Mouse (Mus musculus) lung, embryonic 16.5 days (tissue): ENCODE data around the gene Crybg1. TPM values are rescaled to one million over a fixed set of nuclear protein-coding genes. Genes with fewer than 3 reads are reported as not detected.

Experiments
- ATAC-seq: fragments of 200-750 bp; cut with Nextera tagmentation; 2 replicates; pipeline ENCODE4 v1.8.0; 2017; ENCODE audit warnings: low read depth, mild to moderate bottlenecking, moderate library complexity
- H3K27ac ChIP-seq: fragments of 300-500 bp; sonication (generic); 2 replicates; pipeline ENCODE4 v1.5.1; 2014; ENCODE audit warnings: mild to moderate bottlenecking, control low read depth, low read length
- H3K27me3 ChIP-seq: fragments of 300-500 bp; sonication (generic); 2 replicates; pipeline ENCODE4 v1.6.1; 2014; ENCODE audit warnings: low read depth, low read length, mixed read lengths; ENCODE audit not compliant: control insufficient read depth, insufficient read depth
- H3K36me3 ChIP-seq: fragments of 300-500 bp; sonication (generic); 2 replicates; pipeline ENCODE4 v1.6.1; 2014; ENCODE audit warnings: low read length; ENCODE audit not compliant: control insufficient read depth, insufficient read depth
- H3K4me1 ChIP-seq: fragments of 300-500 bp; sonication (generic); replicated peaks from 2 replicates; pipeline ENCODE4 v1.6.1; 2014; ENCODE audit warnings: low read length, mixed read lengths; ENCODE audit not compliant: control insufficient read depth, insufficient read depth
- H3K4me2 ChIP-seq: fragments of 300-500 bp; sonication (generic); 2 replicates; pipeline ENCODE4 v1.6.1; 2014; ENCODE audit warnings: low read depth, low read length, control low read depth
- H3K4me3 ChIP-seq: fragments of 300-500 bp; sonication (generic); 2 replicates; pipeline ENCODE4 v1.5.1; 2014; ENCODE audit warnings: mild to moderate bottlenecking, low read length, control low read depth
- H3K9ac ChIP-seq: fragments of 300-500 bp; sonication (generic); 2 replicates; pipeline ENCODE4 v1.6.1; 2014; ENCODE audit warnings: low read length, control low read depth
- H3K9me3 ChIP-seq: fragments of 300-500 bp; sonication (generic); 2 replicates; pipeline ENCODE4 v1.6.1; 2016; ENCODE audit warnings: low read length; ENCODE audit not compliant: control insufficient read depth
- WGBS: fragments of 180-500 bp; shearing (Covaris S2); extraction: QIAGEN DNeasy Blood & Tissue Kit; methylation state at CpG from one replicate; pipeline ENCODE4 v1.1.7; 2014; 5-methylcytosine and 5-hydroxymethylcytosine counted together
- polyA plus RNA-seq: library from polyadenylated mRNA; unstranded; fragments of >200 nt; fragmentation: Nextera tagmentation; extraction: Ambion mirVana; gene quantifications from 2 replicates; pipeline ENCODE4 v1.2.1, GENCODE M21; 2015

Gene Crybg1
- polyA plus RNA-seq, 1 experiment from 2014 or later = 0.40 TPM

DNA sequence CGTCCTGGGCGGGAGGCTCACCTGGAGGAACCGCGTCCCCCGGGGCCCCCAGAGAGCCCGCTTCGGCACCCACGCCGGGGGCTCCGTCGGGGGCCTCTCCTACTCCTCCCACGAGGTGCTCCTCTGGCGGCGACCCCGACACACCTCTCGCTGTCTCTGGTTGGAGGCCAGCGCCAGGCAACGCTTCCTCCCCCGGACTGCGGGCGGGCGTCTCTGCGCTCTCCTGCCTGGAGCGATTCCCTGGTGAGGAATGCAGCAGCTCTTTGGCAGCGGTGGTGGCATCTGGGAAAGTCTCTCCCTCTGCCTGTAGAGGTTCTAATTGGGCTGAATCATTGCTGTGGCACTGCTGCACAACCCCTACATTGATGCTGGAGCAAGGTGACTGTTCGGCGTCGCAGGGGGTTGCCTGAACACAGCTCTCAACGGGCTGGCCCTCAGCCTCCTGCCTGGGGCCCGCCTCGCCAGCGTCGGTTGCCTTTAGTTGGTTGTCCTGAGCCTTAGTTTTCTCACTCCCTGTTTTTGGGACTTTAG is 144.4 kb downstream of the Crybg1 start:
- Histone ChIP-seq H3K27ac (no peak overlapping the region), H3K4me3 (peak overlapping the region; percentile 76), H3K9me3 (no peaks in the 10 kb centered on the region), H3K36me3 (no peaks in the 10 kb centered on the region), H3K27me3 (peaks cover 50% of the 10 kb centered on the region), H3K9ac (peak overlapping the region; percentile 69), H3K4me2 (peak overlapping the region; percentile 66), H3K4me1 (peaks cover 17% of the 10 kb centered on the region)
- ATAC-seq = peak; percentile 43; the same call in 1 of the 2 replicates
- 3% methylated on average over 33 of the region's 33 CpGs for WGBS

DNA sequence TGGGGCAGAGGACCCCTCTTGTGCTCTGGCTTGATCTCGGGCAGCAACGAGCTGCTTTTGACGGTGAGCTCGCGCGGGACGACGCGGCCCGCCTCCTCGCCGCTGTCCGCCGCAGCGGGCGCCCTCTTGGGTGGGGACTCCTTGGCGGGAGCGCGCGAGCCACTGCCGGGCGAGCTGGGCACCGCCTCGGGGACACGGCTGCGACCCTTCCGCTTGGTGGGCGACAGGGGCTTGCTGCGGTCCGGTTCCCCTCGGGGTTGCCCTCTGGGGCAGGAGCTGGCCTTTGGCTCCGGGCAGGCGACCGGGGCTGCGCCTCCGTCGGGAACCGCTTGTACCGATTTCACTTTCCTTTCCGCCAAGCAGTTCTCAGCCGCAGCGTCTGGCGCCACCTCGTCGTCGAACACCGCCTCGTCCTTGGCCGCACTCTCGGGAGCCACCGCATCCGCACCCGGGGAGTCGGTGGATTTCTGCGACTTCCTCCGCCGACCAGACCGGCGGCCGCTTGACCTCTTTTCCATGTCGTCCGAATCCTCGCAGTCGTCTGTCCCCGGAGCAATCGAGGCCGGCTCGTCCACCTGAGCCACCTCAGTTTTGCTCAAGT is 145.0 kb downstream of the Crybg1 start:
- H3K27me3 ChIP-seq = peaks cover 50% of the 10 kb centered on the region

DNA sequence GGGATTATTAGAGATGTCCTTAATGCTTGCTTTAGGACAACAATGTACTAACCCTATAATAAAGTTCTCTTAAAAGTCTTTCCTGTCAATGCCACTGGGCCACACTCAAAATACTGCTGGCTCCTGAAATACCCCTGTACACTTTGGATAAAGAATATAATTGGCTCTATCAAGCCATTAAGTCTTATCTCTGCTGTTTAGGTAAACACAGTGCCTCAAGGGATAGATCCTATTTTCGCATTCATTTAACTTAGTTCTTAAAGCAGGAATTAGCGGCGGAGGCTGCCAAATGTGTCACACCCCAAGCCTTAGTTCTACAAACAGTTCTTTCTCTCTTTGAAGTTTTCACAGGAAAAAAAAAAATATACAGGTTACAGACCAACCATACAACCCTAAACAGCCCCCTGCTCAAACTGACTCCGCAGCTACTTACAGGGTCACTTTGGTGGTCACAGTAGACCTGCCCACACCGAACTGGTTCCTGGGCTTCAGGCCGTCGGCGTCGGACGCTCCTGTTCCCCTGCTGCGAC is 145.6 kb downstream of the Crybg1 start:
- WGBS = 2% methylated on average over 11 of the region's 11 CpGs
- Histone ChIP-seq H3K27ac (no peak overlapping the region), H3K9me3 (no peaks in the 10 kb centered on the region), H3K4me3 (peak overlapping the region; percentile 76), H3K36me3 (no peaks in the 10 kb centered on the region), H3K27me3 (peaks cover 50% of the 10 kb centered on the region), H3K9ac (peak overlapping the region; percentile 69), H3K4me1 (peaks cover 17% of the 10 kb centered on the region), H3K4me2 (peak overlapping the region; percentile 66)
- ATAC-seq = no peak

More for the DNA sequence above, 145.0 kb downstream of the Crybg1 start:
- H3K4me1 ChIP-seq = peaks cover 17% of the 10 kb centered on the region
- H3K9me3 ChIP-seq = no peaks in the 10 kb centered on the region
- WGBS = 0% methylated on average over 68 of the region's 68 CpGs
- H3K4me3 ChIP-seq = peak overlapping the region; percentile 76
- H3K36me3 ChIP-seq = no peaks in the 10 kb centered on the region
- no peak overlapping the region for H3K27ac ChIP-seq
- peak overlapping the region; percentile 66 for H3K4me2 ChIP-seq
- peak; percentile 56; the same call in 1 of the 2 replicates for ATAC-seq
- H3K9ac ChIP-seq = peak overlapping the region; percentile 69

- Histone ChIP-seq H3K36me3 (no peaks in the 10 kb centered on the region), H3K27me3 (peaks cover 50% of the 10 kb centered on the region), H3K9ac (no peak overlapping the region), H3K27ac (no peak overlapping the region), H3K4me2 (peak overlapping the region; percentile 66; the same call in 1 of the 2 replicates), H3K4me1 (peaks cover 17% of the 10 kb centered on the region), H3K9me3 (no peaks in the 10 kb centered on the region), H3K4me3 (no peak overlapping the region)
- ATAC-seq = no peak
- WGBS = 25% methylated on average over 14 of the region's 14 CpGs
Observed at GRCm38 (mm10) chr10:44002004-44002940, 146.4 kb downstream of the Crybg1 start.

DNA sequence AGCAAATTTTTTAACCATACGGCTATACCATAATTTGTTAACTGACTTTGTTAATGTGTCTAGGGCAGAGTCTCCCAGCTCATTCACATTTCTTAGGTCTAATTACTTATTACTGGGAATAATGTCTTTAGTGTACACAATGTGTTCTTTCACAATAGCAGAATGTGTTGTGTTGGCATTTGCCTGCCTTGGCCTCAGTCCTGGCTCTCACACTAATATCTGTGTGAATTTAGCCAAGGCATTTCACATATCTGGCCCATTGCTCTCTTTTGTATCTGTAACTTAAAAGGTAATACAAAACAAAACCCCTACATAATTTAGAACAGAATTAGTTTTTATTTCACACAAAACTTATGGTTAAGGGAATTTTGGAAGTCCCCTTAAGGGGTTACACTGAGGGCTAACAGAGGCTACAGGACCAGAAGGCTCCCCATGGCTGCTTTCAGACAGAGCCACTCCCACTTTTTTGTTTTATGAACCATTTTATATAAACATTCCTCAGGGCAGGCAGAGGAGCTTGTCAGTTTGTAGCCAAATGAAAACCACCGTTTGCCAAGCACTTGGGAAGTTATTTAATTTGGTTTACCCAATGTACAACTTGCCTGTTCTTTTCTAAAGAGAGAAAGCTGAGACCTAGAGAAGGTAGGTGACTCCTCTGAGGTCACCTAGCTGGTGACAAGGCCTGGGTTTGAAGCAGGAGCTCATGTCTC is 148.3 kb downstream of the Crybg1 start:
- WGBS = 26% methylated on average over 2 of the region's 2 CpGs
- H3K4me2 ChIP-seq = no peak overlapping the region
- peaks cover 41% of the 10 kb centered on the region for H3K27me3 ChIP-seq
- no peaks in the 10 kb centered on the region for H3K9me3 ChIP-seq
- H3K36me3 ChIP-seq = no peaks in the 10 kb centered on the region
- ATAC-seq = no peak
- H3K9ac ChIP-seq = no peak overlapping the region
- no peak overlapping the region for H3K27ac ChIP-seq
- no peak overlapping the region for H3K4me3 ChIP-seq
- peaks cover 11% of the 10 kb centered on the region for H3K4me1 ChIP-seq

DNA sequence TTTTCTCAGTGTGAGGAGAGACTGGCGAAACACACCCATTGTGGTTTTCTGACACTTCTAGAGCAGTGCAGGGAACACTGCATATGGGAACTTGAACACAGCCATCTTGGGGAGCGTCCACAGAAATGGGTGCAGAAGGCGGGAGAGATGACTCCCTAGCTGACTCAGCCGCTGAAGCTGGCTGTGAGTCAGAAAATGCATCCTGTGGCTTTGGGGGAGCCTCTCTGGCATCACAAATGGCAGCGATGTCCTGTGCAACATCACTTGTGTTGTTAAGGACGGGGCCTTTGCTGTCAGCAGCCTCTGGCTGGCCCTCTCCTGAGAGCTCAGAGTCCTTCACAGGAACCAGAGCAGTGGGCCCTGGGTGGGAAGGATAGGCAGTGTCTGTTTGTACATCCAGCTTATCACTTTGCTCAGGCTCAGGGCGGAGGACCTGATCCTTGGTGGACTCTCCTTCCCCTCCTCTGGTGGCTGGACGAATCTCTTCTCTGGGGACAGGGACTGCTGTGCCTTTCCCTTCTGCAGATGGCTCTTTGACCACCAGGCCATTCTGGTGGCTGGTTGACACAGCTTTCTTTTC is 150.1 kb downstream of the Crybg1 start:
- Histone ChIP-seq H3K4me1 (peaks cover 4% of the 10 kb centered on the region; the same call in 1 of the 2 replicates), H3K27me3 (peaks cover 24% of the 10 kb centered on the region), H3K4me2 (no peak overlapping the region), H3K4me3 (no peak overlapping the region), H3K9me3 (no peaks in the 10 kb centered on the region), H3K36me3 (no peaks in the 10 kb centered on the region), H3K27ac (no peak overlapping the region), H3K9ac (no peak overlapping the region)
- 75% methylated on average over 8 of the region's 8 CpGs for WGBS
- ATAC-seq = no peak

GRCm38 (mm10) chr10:43998023-43998422 is 150.6 kb downstream of the Crybg1 start:
- no peak overlapping the region for H3K4me2 ChIP-seq
- peaks cover under 1% of the 10 kb centered on the region; the same call in 1 of the 2 replicates for H3K4me1 ChIP-seq
- 60% methylated on average over 9 of the region's 9 CpGs for WGBS
- H3K9ac ChIP-seq = no peak overlapping the region
- H3K27ac ChIP-seq = no peak overlapping the region
- H3K9me3 ChIP-seq = no peaks in the 10 kb centered on the region
- no peak overlapping the region for H3K4me3 ChIP-seq
- ATAC-seq = no peak
- peaks cover 18% of the 10 kb centered on the region for H3K27me3 ChIP-seq
- no peaks in the 10 kb centered on the region for H3K36me3 ChIP-seq

- H3K27me3 ChIP-seq = peaks cover 10% of the 10 kb centered on the region
- no peak overlapping the region for H3K4me2 ChIP-seq
- H3K4me3 ChIP-seq = no peak overlapping the region
- H3K36me3 ChIP-seq = no peaks in the 10 kb centered on the region
- H3K4me1 ChIP-seq = no peaks in the 10 kb centered on the region; the same call in 1 of the 2 replicates
- ATAC-seq = no peak
- WGBS = 80% methylated on average over 10 of the region's 10 CpGs
- no peaks in the 10 kb centered on the region for H3K9me3 ChIP-seq
- no peak overlapping the region for H3K27ac ChIP-seq
- no peak overlapping the region for H3K9ac ChIP-seq
Observed at GRCm38 (mm10) chr10:43997276-43997675, 151.4 kb downstream of the Crybg1 start.
